Mouse (Mus musculus): ENCODE results near the gene Mta2. TPM values are rescaled to one million over a fixed set of nuclear protein-coding genes. Genes with fewer than 3 reads are reported as not detected.

Gene Mta2
- total and polyA plus RNA-seq, 3 experiments = 116 to 171 (median 167) TPM

- Histone ChIP-seq H3K79me2 (ENCODE audit: control insufficient read depth, insufficient read depth, low read length, poor library complexity) (no peaks in the 10 kb centered on the region; the same call in none of the 2 replicates), H3K27ac (ENCODE audit: control insufficient read depth, low read depth, low read length) (peak overlapping the region; percentile 50), H3K27me3 (ENCODE audit: control insufficient read depth in 1 of 2, insufficient read depth in 2 of 2, low read length in 2 of 2) (no peaks in the 10 kb centered on the region), H3K36me3 (ENCODE audit: control insufficient read depth in 1 of 2, insufficient read depth in 2 of 2, low read length in 2 of 2) (peaks cover 0 to 27% of the 10 kb centered on the region in 2 experiments; a peak in 2 of 4 replicates), H3K9ac (ENCODE audit: control insufficient read depth, low read depth, low read length, poor library complexity, severe bottlenecking) (peak overlapping the region; percentile 89), H3K4me1 (ENCODE audit: control insufficient read depth in 1 of 2, insufficient read depth in 2 of 2, low read length in 2 of 2) (peaks cover 18 to 37% of the 10 kb centered on the region in 2 experiments), H3K9me3 (replicated peaks; ENCODE audit: insufficient read depth, low read length) (no peaks in the 10 kb centered on the region), H3K4me3 (ENCODE audit: control insufficient read depth in 1 of 2, insufficient read depth in 1 of 2, low read depth in 2 of 2, low read length in 2 of 2) (peak overlapping the region; percentile 66 to 79)
- peak; percentile 27 for DNase-seq (ENCODE audit: low read depth, low spot score)
- TF ChIP-seq MXI1 (IDR thresholded peaks at IDR 0.05; ENCODE audit: low read depth, low read length) (no peak), UBTF (IDR thresholded peaks at IDR 0.05; ENCODE audit: borderline replicate concordance, insufficient read depth, low read depth, low read length) (no peak), POLR2A (IDR thresholded peaks at IDR 0.05; ENCODE audit: control insufficient read depth in 1 of 2, insufficient read depth in 1 of 2, low read depth in 1 of 2, low read length in 2 of 2, poor library complexity in 1 of 2) (no peak), BHLHE40 (IDR thresholded peaks at IDR 0.05; ENCODE audit: borderline replicate concordance, low read depth, low read length) (no peak), USF1 (IDR thresholded peaks at IDR 0.05; ENCODE audit: low read depth, low read length) (no peak), MEF2A (IDR thresholded peaks at IDR 0.05; ENCODE audit: extremely low read depth, insufficient replicate concordance, low read depth, low read length, poor library complexity, severe bottlenecking) (no peak), TCF12 (IDR thresholded peaks at IDR 0.05; ENCODE audit: low read depth, low read length) (no peak), TAL1 (IDR thresholded peaks at IDR 0.05; ENCODE audit: low read length) (no peak), CTCF (IDR thresholded peaks at IDR 0.05 in 2 of 3, conservative IDR thresholded peaks at IDR 0.05 in 1 of 3; ENCODE audit: control insufficient read depth in 1 of 3, insufficient read depth in 1 of 3, low read depth in 2 of 3, low read length in 3 of 3, poor library complexity in 1 of 3, severe bottlenecking in 1 of 3) (no peak), MAX (IDR thresholded peaks at IDR 0.05; ENCODE audit: low read length) (no peak)
Measured at GRCm38 (mm10) chr19:8930117-8930516, 11.6 kb upstream of the Mta2 start.

- no peaks in the 10 kb centered on the region; the same call in none of the 2 replicates for H3K79me2 ChIP-seq (ENCODE audit: control insufficient read depth, insufficient read depth, low read length, poor library complexity)
- no peaks in the 10 kb centered on the region for H3K27me3 ChIP-seq (ENCODE audit: control insufficient read depth in 1 of 2, insufficient read depth in 2 of 2, low read length in 2 of 2)
- TF ChIP-seq MAX (IDR thresholded peaks at IDR 0.05; ENCODE audit: low read length) = no peak
- no peak for TF ChIP-seq KAT2A (conservative IDR thresholded peaks at IDR 0.05; ENCODE audit: low read depth, low read length)
- TF ChIP-seq ETS1 (IDR thresholded peaks at IDR 0.05; ENCODE audit: low read depth, low read length) = no peak
- no peak for TF ChIP-seq CHD1 (IDR thresholded peaks at IDR 0.05; ENCODE audit: low read depth, low read length)
- TF ChIP-seq UBTF (IDR thresholded peaks at IDR 0.05; ENCODE audit: borderline replicate concordance, insufficient read depth, low read depth, low read length) = no peak
- no peak for TF ChIP-seq ZMIZ1 (IDR thresholded peaks at IDR 0.05; ENCODE audit: low read depth, low read length)
- no peak for TF ChIP-seq GABPA (IDR thresholded peaks at IDR 0.05; ENCODE audit: low read depth, low read length)
- no peak overlapping the region; the same call in 1 of the 2 replicates for H3K9ac ChIP-seq (ENCODE audit: control insufficient read depth, low read depth, low read length, poor library complexity, severe bottlenecking)
- H3K27ac ChIP-seq (ENCODE audit: control insufficient read depth, low read depth, low read length) = no peak overlapping the region
- no peak for DNase-seq (ENCODE audit: low read depth, low spot score)
- H3K36me3 ChIP-seq (ENCODE audit: control insufficient read depth in 1 of 2, insufficient read depth in 2 of 2, low read length in 2 of 2) = peaks cover 0 to 27% of the 10 kb centered on the region in 2 experiments; a peak in 2 of 4 replicates
- H3K9me3 ChIP-seq (replicated peaks; ENCODE audit: insufficient read depth, low read length) = no peaks in the 10 kb centered on the region
- H3K4me3 ChIP-seq (ENCODE audit: control insufficient read depth in 1 of 2, insufficient read depth in 1 of 2, low read depth in 2 of 2, low read length in 2 of 2) = no peak overlapping the region
- H3K4me1 ChIP-seq (ENCODE audit: control insufficient read depth in 1 of 2, insufficient read depth in 2 of 2, low read length in 2 of 2) = peaks cover 18 to 37% of the 10 kb centered on the region in 2 experiments
Measured at GRCm38 (mm10) chr19:8930771-8931170, 10.9 kb upstream of the Mta2 start.
